Mouse (Mus musculus) C2C12 (cell line): Measurements from ENCODE around the gene Spp2.

Experiments
- CTCF ChIP-seq: IDR thresholded peaks from one replicate; pipeline ENCODE4 v1.5.1; 2011; ENCODE audit not compliant: control insufficient read depth, insufficient read depth, insufficient read length
- MYOD1 ChIP-seq: IDR thresholded peaks from one replicate; pipeline ENCODE4 v1.6.1; 2011; ENCODE audit warnings: low read depth; ENCODE audit not compliant: control insufficient read depth, insufficient read length
- MYOG ChIP-seq: IDR thresholded peaks from one replicate; pipeline ENCODE4 v1.6.1; 2011; ENCODE audit not compliant: control insufficient read depth, insufficient read length; ENCODE audit errors: extremely low read depth

DNA sequence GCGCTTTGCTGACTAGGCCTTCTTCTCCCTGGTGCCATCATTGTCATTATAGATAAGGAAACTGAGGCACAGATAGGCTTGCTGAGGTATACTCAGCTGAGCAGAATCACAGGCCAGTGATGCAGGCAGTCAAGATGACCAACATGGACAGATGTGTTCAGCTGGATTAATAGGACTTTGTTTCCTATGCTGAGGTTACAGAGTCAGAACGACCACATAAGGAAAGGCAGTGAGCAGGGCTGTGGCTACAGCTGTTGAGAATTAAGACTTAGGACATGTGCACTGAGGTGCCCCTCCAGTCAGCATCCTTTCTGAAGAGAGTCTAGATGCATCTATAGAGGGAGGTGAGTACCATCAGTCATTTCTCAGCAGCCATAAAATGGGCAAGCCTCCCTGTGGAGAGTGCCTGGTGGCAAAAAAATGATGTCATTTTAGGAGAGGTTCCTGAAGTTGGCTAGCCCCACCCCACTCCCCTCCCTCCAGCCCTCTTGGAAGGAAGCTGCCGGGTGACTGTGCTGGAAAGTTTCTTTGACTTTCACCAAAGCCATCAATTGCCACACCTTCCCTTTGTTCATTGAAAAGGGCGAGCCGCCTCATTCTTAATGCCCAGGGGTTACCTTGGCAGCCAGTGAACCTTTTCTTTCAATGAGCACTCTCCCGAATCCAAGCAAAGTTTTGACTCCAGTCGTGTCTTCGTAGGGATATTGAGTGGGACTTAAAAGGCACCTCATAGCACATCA, 59.7 kb downstream of the Spp2 start:
- no peak for TF ChIP-seq CTCF
- TF ChIP-seq MYOG = no peak
- TF ChIP-seq MYOD1 = peak; percentile 26
